Mouse (Mus musculus) olfactory bulb, adult 2 months (tissue): Measurements from ENCODE around the gene Hist1h2an.
"Not testable (repeated sequence)": the region's sequence is repeated elsewhere in the genome, so short reads cannot be mapped to it uniquely, and the experiment has no call there.

Source experiments
- CTCF ChIP-seq: fragments of 200-500 bp; IDR thresholded peaks from 2 replicates; pipeline ENCODE4 v1.5.1; 2012; ENCODE audit warnings: low read depth, mild to moderate bottlenecking, low read length, moderate library complexity; ENCODE audit not compliant: insufficient read depth
- POLR2A ChIP-seq: fragments of 200-500 bp; IDR thresholded peaks from 2 replicates; pipeline ENCODE4 v1.6.1; 2012; ENCODE audit warnings: mild to moderate bottlenecking, low read depth, low read length, moderate library complexity; ENCODE audit not compliant: insufficient read depth

DNA sequence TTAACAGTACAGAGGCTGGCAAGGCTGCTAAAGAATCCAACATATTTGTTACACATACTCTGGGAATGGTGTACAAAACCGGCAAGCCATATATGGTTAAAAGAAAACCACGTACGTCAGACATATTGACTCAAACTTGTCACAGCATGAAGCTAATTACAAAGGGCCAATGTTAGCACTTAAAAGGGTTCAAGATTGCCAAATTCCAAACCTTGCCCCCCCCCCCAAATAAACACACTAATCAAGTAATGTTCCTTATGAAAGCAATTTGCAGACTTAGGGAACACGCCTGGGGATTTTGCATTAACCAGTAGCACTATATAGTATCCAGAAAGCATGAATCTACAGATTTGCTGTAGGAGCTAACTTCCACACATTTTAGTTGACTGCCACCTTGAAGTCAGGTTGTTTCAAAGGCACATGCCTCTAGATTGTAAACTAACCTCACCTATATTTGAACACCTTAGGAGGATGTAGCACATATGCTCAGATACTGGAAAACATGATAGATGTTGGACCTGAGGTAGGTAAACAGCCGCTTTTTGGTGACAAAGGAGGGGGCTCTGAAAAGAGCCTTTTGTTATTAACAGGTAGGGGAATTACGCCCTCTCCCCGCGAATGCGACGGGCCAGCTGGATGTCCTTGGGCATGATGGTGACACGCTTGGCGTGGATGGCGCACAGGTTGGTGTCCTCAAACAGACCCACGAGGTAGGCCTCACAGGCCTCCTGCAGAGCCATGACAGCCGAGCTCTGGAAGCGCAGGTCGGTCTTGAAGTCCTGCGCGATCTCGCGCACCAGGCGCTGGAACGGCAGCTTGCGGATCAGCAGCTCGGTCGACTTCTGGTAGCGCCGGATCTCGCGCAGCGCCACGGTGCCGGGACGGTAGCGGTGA, 4.4 kb downstream of the Hist1h2an start:
- TF ChIP-seq CTCF, POLR2A: not testable (repeated sequence)
